Mouse (Mus musculus): ENCODE measurements at regions not wholly inside any gene's neighbourhood (a gene's known extent, or its start where the extent isn't known, plus 50 kb on each side); places are given as distances from the start of the nearest gene placed in this dataset.

GRCm38 (mm10) chr1:112452390-112452789, 587.7 kb upstream of the Dsel start:
- H3K4me3 ChIP-seq (replicated peaks in 1 of 3; ENCODE audit: low read depth in 2 of 3, low read length in 2 of 3, poor library complexity in 1 of 3) = no peak overlapping the region
- no peaks in the 10 kb centered on the region for H3K27me3 ChIP-seq (replicated peaks)
- no peaks in the 10 kb centered on the region for H3K4me1 ChIP-seq (ENCODE audit: control insufficient read depth in 1 of 2, insufficient read depth in 2 of 2)
- H3K9ac ChIP-seq (ENCODE audit: insufficient read depth, low read depth) = no peak overlapping the region
- peaks cover 29% of the 10 kb centered on the region for H3K9me3 ChIP-seq (replicated peaks; ENCODE audit: low read length)
- DNase-seq (ENCODE audit: extremely low read depth) = no peak
- dilution Hi-C loops (cut with MboI; ENCODE audit: extremely low pct_ligation_motif_present, extremely low pct_unique_long_range_greater_than_20kb, low sequenced_read_pairs) = no loop called here
- H3K79me2 ChIP-seq (replicated peaks; ENCODE audit: control insufficient read depth, extremely low read depth, insufficient read depth, poor library complexity, severe bottlenecking) = no peaks in the 10 kb centered on the region
- in situ Hi-C loops (cut with MboI; ENCODE audit: low pct_ligation_motif_present, low pct_unique_long_range_greater_than_20kb, low sequenced_read_pairs) = no loop called here
- no peaks in the 10 kb centered on the region for H3K36me3 ChIP-seq (replicated peaks in 1 of 2; ENCODE audit: control insufficient read depth in 1 of 2, insufficient read depth in 1 of 2, low read length in 1 of 2)
- no peak overlapping the region for H3K27ac ChIP-seq (ENCODE audit: insufficient read depth, low read depth)
- no peak overlapping the region for H3K4me2 ChIP-seq (ENCODE audit: insufficient read depth, low read depth, poor library complexity, severe bottlenecking)
- TF ChIP-seq RCOR1 (conservative IDR thresholded peaks at IDR 0.05; ENCODE audit: low read depth, low read length) = no peak
- no peak for TF ChIP-seq NELFE (IDR thresholded peaks at IDR 0.05; ENCODE audit: low read depth, low read length)
- no peak for TF ChIP-seq ZC3H11A (IDR thresholded peaks at IDR 0.05; ENCODE audit: low read depth, low read length)
- no peak for TF ChIP-seq ZMIZ1 (IDR thresholded peaks at IDR 0.05; ENCODE audit: low read depth, low read length)
- no peak for TF ChIP-seq EP300 (IDR thresholded peaks at IDR 0.05; ENCODE audit: low read length)
- no peak for TF ChIP-seq GABPA (IDR thresholded peaks at IDR 0.05; ENCODE audit: insufficient replicate concordance, low read depth, low read length)
- TF ChIP-seq CHD1 (IDR thresholded peaks at IDR 0.05; ENCODE audit: low read depth, low read length) = no peak
- no peak for TF ChIP-seq MEF2A (IDR thresholded peaks at IDR 0.05; ENCODE audit: borderline replicate concordance, low read depth, low read length)
- TF ChIP-seq ZKSCAN1 (IDR thresholded peaks at IDR 0.05; ENCODE audit: borderline replicate concordance, low read depth, low read length) = no peak
- TF ChIP-seq TCF12 (IDR thresholded peaks at IDR 0.05; ENCODE audit: low read depth, low read length) = no peak
- TF ChIP-seq USF1 (IDR thresholded peaks at IDR 0.05; ENCODE audit: low read depth, low read length) = no peak
- TF ChIP-seq E2F4 (IDR thresholded peaks at IDR 0.05; ENCODE audit: insufficient replicate concordance, low read depth, low read length) = no peak
- TF ChIP-seq ETS1 (conservative IDR thresholded peaks at IDR 0.05; ENCODE audit: low read depth, low read length) = no peak
- TF ChIP-seq UBTF (IDR thresholded peaks at IDR 0.05; ENCODE audit: low read depth, low read length) = no peak
- no peak for TF ChIP-seq HCFC1 (IDR thresholded peaks at IDR 0.05; ENCODE audit: low read depth, low read length)
- TF ChIP-seq JUND (conservative IDR thresholded peaks at IDR 0.05; ENCODE audit: low read depth, low read length) = no peak
- TF ChIP-seq SMC3 (IDR thresholded peaks at IDR 0.05; ENCODE audit: low read depth, low read length) = no peak
- TF ChIP-seq TBP (conservative IDR thresholded peaks at IDR 0.05; ENCODE audit: low read depth, low read length) = no peak
- TF ChIP-seq MAZ (IDR thresholded peaks at IDR 0.05; ENCODE audit: low read depth, low read length) = no peak
- TF ChIP-seq MAFK (IDR thresholded peaks at IDR 0.05; ENCODE audit: insufficient replicate concordance, low read length) = no peak

- Histone ChIP-seq H3K9ac (ENCODE audit: insufficient read depth, low read depth) (no peak overlapping the region), H3K36me3 (replicated peaks in 1 of 2; ENCODE audit: control insufficient read depth in 1 of 2, insufficient read depth in 1 of 2, low read length in 1 of 2) (no peaks in the 10 kb centered on the region), H3K79me2 (replicated peaks; ENCODE audit: control insufficient read depth, extremely low read depth, insufficient read depth, poor library complexity, severe bottlenecking) (no peaks in the 10 kb centered on the region), H3K27ac (ENCODE audit: insufficient read depth, low read depth) (no peak overlapping the region), H3K9me3 (replicated peaks; ENCODE audit: low read length) (peaks cover 25% of the 10 kb centered on the region), H3K4me3 (replicated peaks in 1 of 3; ENCODE audit: low read depth in 2 of 3, low read length in 2 of 3, poor library complexity in 1 of 3) (no peak overlapping the region), H3K4me1 (ENCODE audit: control insufficient read depth in 1 of 2, insufficient read depth in 2 of 2) (no peaks in the 10 kb centered on the region), H3K4me2 (ENCODE audit: insufficient read depth, low read depth, poor library complexity, severe bottlenecking) (no peak overlapping the region), H3K27me3 (replicated peaks) (no peaks in the 10 kb centered on the region)
- dilution Hi-C loops (cut with MboI; ENCODE audit: extremely low pct_ligation_motif_present, extremely low pct_unique_long_range_greater_than_20kb, low sequenced_read_pairs) (no loop called here), in situ Hi-C loops (cut with MboI; ENCODE audit: low pct_ligation_motif_present, low pct_unique_long_range_greater_than_20kb, low sequenced_read_pairs) (no loop called here)
- DNase-seq (ENCODE audit: extremely low read depth) = peak; percentile 1
- TF ChIP-seq RAD21 (IDR thresholded peaks at IDR 0.05; ENCODE audit: low read depth, low read length) (peak; percentile 15), SMC3 (IDR thresholded peaks at IDR 0.05; ENCODE audit: low read depth, low read length) (peak; percentile 6; the same call in 1 of the 2 replicates), ZKSCAN1 (IDR thresholded peaks at IDR 0.05; ENCODE audit: borderline replicate concordance, low read depth, low read length) (no peak)
Measured at GRCm38 (mm10) chr1:112451622-112452021, 586.9 kb upstream of the Dsel start.
